Comparison of ENCODE assay signal across 10 mouse cellular contexts in genomic region chr7:27608130-27608529, GRCm38 (mm10). TPM values are rescaled to one million over a fixed set of nuclear protein-coding genes. Genes with fewer than 3 reads are reported as not detected.
DNase-seq lines count a peak whose midpoint lies in the region; ATAC-seq lines count a peak whose summit lies in the region.
"Had no signal": no experiment of that assay in that cellular context is flagged by ENCODE, and none has a peak within 500 bp of the region (broad histone marks: within the 10 kb centered on the region; RNA-seq: fewer than 3 reads in every experiment).

No protein-coding gene starts in this region.

- WGBS in heart, embryonic 15.5 days: 90% methylated on average over 2 of the region's 3 CpGs
- 81% methylated on average over 3 of the region's 3 CpGs for WGBS in liver, embryonic 13.5 days (ENCODE audit: insufficient replicate concordance)
- WGBS in liver, embryonic 11.5 days: 83% methylated on average over 3 of the region's 3 CpGs

- ATAC-seq in heart, embryonic 15.5 days (replicated peaks; ENCODE audit: insufficient number of reproducible peaks, insufficient read depth, low FRiP score, low read depth): no peak
- ATAC-seq in liver, embryonic 13.5 days (ENCODE audit: low read depth): no peak
- ATAC-seq in liver, embryonic 11.5 days (replicated peaks; ENCODE audit: low FRiP score): no peak
- peak; percentile 59 for ATAC-seq in megakaryocyte progenitor cell, adult 5-6 weeks (replicated peaks; ENCODE audit: poor library complexity)

- H3K4me2 ChIP-seq in heart, embryonic 15.5 days: peak overlapping the region; percentile 16; the same call in 1 of the 2 replicates
- no peak overlapping the region for H3K4me2 ChIP-seq in liver, embryonic 13.5 days
- H3K4me2 ChIP-seq in liver, embryonic 11.5 days: no peak overlapping the region
- H3K4me2 ChIP-seq: heart, embryonic 11.5 days had no signal

- no peaks in the 10 kb centered on the region for H3K9me3 ChIP-seq in heart, embryonic 15.5 days (replicated peaks)
- no peaks in the 10 kb centered on the region for H3K9me3 ChIP-seq in liver, embryonic 13.5 days (replicated peaks)
- H3K9me3 ChIP-seq in liver, embryonic 11.5 days (ENCODE audit: control insufficient read depth, low read length): no peaks in the 10 kb centered on the region

- no peak overlapping the region for H3K4me3 ChIP-seq in heart, embryonic 15.5 days
- H3K4me3 ChIP-seq in liver, embryonic 13.5 days (replicated peaks): no peak overlapping the region
- no peak overlapping the region for H3K4me3 ChIP-seq in liver, embryonic 11.5 days (ENCODE audit: low read depth, low read length)

- peaks cover 4% of the 10 kb centered on the region; the same call in 1 of the 2 replicates for H3K36me3 ChIP-seq in heart, embryonic 15.5 days
- peaks cover 40% of the 10 kb centered on the region for H3K36me3 ChIP-seq in liver, embryonic 13.5 days
- peaks cover 19% of the 10 kb centered on the region; the same call in 1 of the 2 replicates for H3K36me3 ChIP-seq in liver, embryonic 11.5 days (ENCODE audit: control insufficient read depth, insufficient read depth, low read length)

- peak; percentile 63 to 81 for DNase-seq in adrenal gland, adult (ENCODE audit: inconsistent age in 2 of 2, low spot score in 1 of 2)
- DNase-seq in adrenal gland, postnatal 10 days: no peak
- no peak for DNase-seq in heart, postnatal 4 days
- no peak for DNase-seq in liver, embryonic 13.5 days
- no peak for DNase-seq in liver, embryonic 11.5 days (ENCODE audit: low spot score)
- DNase-seq in urinary bladder, postnatal 10 days (ENCODE audit: low spot score): no peak

- H3K4me1 ChIP-seq in heart, embryonic 15.5 days (replicated peaks): peaks cover 73% of the 10 kb centered on the region
- H3K4me1 ChIP-seq in liver, embryonic 13.5 days (replicated peaks): peaks cover 68% of the 10 kb centered on the region
- peaks cover 28% of the 10 kb centered on the region for H3K4me1 ChIP-seq in liver, embryonic 11.5 days (replicated peaks; ENCODE audit: control insufficient read depth, insufficient read depth, low read length)

- H3K27ac ChIP-seq in heart, embryonic 15.5 days: peak overlapping the region; percentile 80
- no peak overlapping the region for H3K27ac ChIP-seq in liver, embryonic 13.5 days
- H3K27ac ChIP-seq in liver, embryonic 11.5 days (ENCODE audit: low read depth, low read length): no peak overlapping the region
- H3K27ac ChIP-seq: macrophage had no signal

- no peak overlapping the region for H3K9ac ChIP-seq in heart, embryonic 15.5 days
- H3K9ac ChIP-seq in liver, embryonic 13.5 days: 0 out of 2 replicates have a peak overlapping the region, but pooled peaks have one; percentile 3
- no peak overlapping the region for H3K9ac ChIP-seq in liver, embryonic 11.5 days (ENCODE audit: low read depth, low read length)

- no peaks in the 10 kb centered on the region for H3K27me3 ChIP-seq in heart, embryonic 15.5 days
- no peaks in the 10 kb centered on the region for H3K27me3 ChIP-seq in liver, embryonic 13.5 days
- no peaks in the 10 kb centered on the region for H3K27me3 ChIP-seq in liver, embryonic 11.5 days (replicated peaks; ENCODE audit: control insufficient read depth, insufficient read depth, low read length)

RNA-seq across cellular contexts. Expression of gene Akt2, which starts 16.8 kb away (rescaled TPM):
- total RNA-seq in adrenal gland, postnatal 10 days (2021): 100 to 1,000 TPM; 237 to 317 TPM
- 69.3 and 80.4 TPM in 2 replicates for polyA plus RNA-seq in heart, embryonic 15.5 days (2015; fragmentation: Nextera tagmentation; extraction: Ambion mirVana)
- 100 to 1,000 TPM; 158 to 164 TPM for total RNA-seq in heart, postnatal 4 days (2021)
- polyA plus RNA-seq in liver, embryonic 13.5 days (2015; fragmentation: Nextera tagmentation; extraction: Ambion mirVana): 29.6 and 32.3 TPM in 2 replicates
- polyA plus RNA-seq in liver, embryonic 11.5 days (2014; fragmentation: Nextera tagmentation; extraction: Ambion mirVana): 68.4 and 70.1 TPM in 2 replicates
- 33.8 and 40.3 TPM in 2 replicates for total RNA-seq in megakaryocyte progenitor cell, adult 5-6 weeks (2015)
- total RNA-seq in megakaryocyte progenitor cell, adult 5-6 weeks (2017): 46.9 and 50.2 TPM in 2 replicates

RNA-seq across cellular contexts. Expression of gene Ttc9b, which starts 45.6 kb away (rescaled TPM):
- under 1 TPM; 0.51 to 0.88 TPM for total RNA-seq in adrenal gland, postnatal 10 days (2021)
- polyA plus RNA-seq in heart, embryonic 15.5 days (2015; fragmentation: Nextera tagmentation; extraction: Ambion mirVana): 0.58 TPM in 1 of 2 replicates, not detected in the other
- total RNA-seq in heart, postnatal 4 days (2021): not detected
- polyA plus RNA-seq in liver, embryonic 13.5 days (2015; fragmentation: Nextera tagmentation; extraction: Ambion mirVana): 0.05 TPM in 1 of 2 replicates, not detected in the other
- not detected in 2 replicates for polyA plus RNA-seq in liver, embryonic 11.5 days (2014; fragmentation: Nextera tagmentation; extraction: Ambion mirVana)
- not detected in 2 replicates for total RNA-seq in megakaryocyte progenitor cell, adult 5-6 weeks (2015)
- total RNA-seq in megakaryocyte progenitor cell, adult 5-6 weeks (2017): not detected in 2 replicates
- polyA plus RNA-seq: heart, embryonic 11.5 days; macrophage had no signal

RNA-seq across cellular contexts. Expression of gene 2310022A10Rik, which starts 55.1 kb away (rescaled TPM):
- total RNA-seq in adrenal gland, postnatal 10 days (2021): 10 to 100 TPM; 14.7 to 25.1 TPM
- 36.9 and 39.1 TPM in 2 replicates for polyA plus RNA-seq in heart, embryonic 15.5 days (2015; fragmentation: Nextera tagmentation; extraction: Ambion mirVana)
- 10 to 100 TPM; 54.9 to 58.4 TPM for total RNA-seq in heart, postnatal 4 days (2021)
- 19.7 and 22.8 TPM in 2 replicates for polyA plus RNA-seq in liver, embryonic 13.5 days (2015; fragmentation: Nextera tagmentation; extraction: Ambion mirVana)
- polyA plus RNA-seq in liver, embryonic 11.5 days (2014; fragmentation: Nextera tagmentation; extraction: Ambion mirVana): 33.9 and 35.1 TPM in 2 replicates
- 13.4 and 14.1 TPM in 2 replicates for total RNA-seq in megakaryocyte progenitor cell, adult 5-6 weeks (2015)
- 12.4 and 15.6 TPM in 2 replicates for total RNA-seq in megakaryocyte progenitor cell, adult 5-6 weeks (2017)

RNA-seq across cellular contexts. Expression of gene Pld3, which starts 55.1 kb away (rescaled TPM):
- 10 to 100 TPM; 84.0 to 86.6 TPM for total RNA-seq in adrenal gland, postnatal 10 days (2021)
- polyA plus RNA-seq in heart, embryonic 15.5 days (2015; fragmentation: Nextera tagmentation; extraction: Ambion mirVana): 49.3 and 73.2 TPM in 2 replicates
- total RNA-seq in heart, postnatal 4 days (2021): 10 to 100 TPM; 28.9 to 32.4 TPM
- polyA plus RNA-seq in liver, embryonic 13.5 days (2015; fragmentation: Nextera tagmentation; extraction: Ambion mirVana): 53.8 and 58.5 TPM in 2 replicates
- polyA plus RNA-seq in liver, embryonic 11.5 days (2014; fragmentation: Nextera tagmentation; extraction: Ambion mirVana): 39.3 and 44.4 TPM in 2 replicates
- total RNA-seq in megakaryocyte progenitor cell, adult 5-6 weeks (2015): 9.3 and 9.4 TPM in 2 replicates
- total RNA-seq in megakaryocyte progenitor cell, adult 5-6 weeks (2017): 5.3 and 7.5 TPM in 2 replicates

Comparison
In these comparisons a context has a peak if more than half of its experiments do, and no peak if none do; other contexts are left out.
1. DNase-seq: peak in adrenal gland, adult (2 of 2); none in adrenal gland, postnatal 10 days (single experiment), heart, postnatal 4 days (single experiment), liver, embryonic 13.5 days (single experiment), liver, embryonic 11.5 days (single experiment) and urinary bladder, postnatal 10 days (single experiment).